Mouse (Mus musculus) forebrain, embryonic 16.5 days (tissue): Measurements from ENCODE around the gene Aup1. TPM values are rescaled to one million over a fixed set of nuclear protein-coding genes. Genes with fewer than 3 reads are reported as not detected.

Experiments
- ATAC-seq: fragments of 200-750 bp; cut with Nextera tagmentation; 2 replicates; pipeline ENCODE4 v1.8.0; 2017; ENCODE audit warnings: mild to moderate bottlenecking, moderate library complexity
- H3K27ac ChIP-seq: fragments of 300-500 bp; sonication (generic); 2 replicates; pipeline ENCODE4 v1.5.1; 2014; ENCODE audit warnings: low read length, control low read depth
- H3K27me3 ChIP-seq: fragments of 300-500 bp; sonication (generic); replicated peaks from 2 replicates; pipeline ENCODE4 v1.6.1; 2014; ENCODE audit warnings: low read length; ENCODE audit not compliant: control insufficient read depth, insufficient read depth
- H3K36me3 ChIP-seq: fragments of 300-500 bp; sonication (generic); 2 replicates; pipeline ENCODE4 v1.6.1; 2014; ENCODE audit not compliant: control insufficient read depth, insufficient read depth
- H3K4me1 ChIP-seq: fragments of 300-500 bp; sonication (generic); replicated peaks from 2 replicates; pipeline ENCODE4 v1.6.1; 2014; ENCODE audit warnings: low read length; ENCODE audit not compliant: control insufficient read depth, insufficient read depth
- H3K4me2 ChIP-seq: fragments of 300-500 bp; sonication (generic); 2 replicates; pipeline ENCODE4 v1.6.1; 2014; ENCODE audit warnings: mild to moderate bottlenecking, low read length, control low read depth
- H3K4me3 ChIP-seq: fragments of 300-500 bp; sonication (generic); replicated peaks from 2 replicates; pipeline ENCODE4 v1.5.1; 2014; ENCODE audit warnings: mild to moderate bottlenecking, low read length, control low read depth
- H3K9ac ChIP-seq: fragments of 300-500 bp; sonication (generic); replicated peaks from 2 replicates; pipeline ENCODE4 v1.6.1; 2014; ENCODE audit warnings: low read depth, low read length, control low read depth
- H3K9me3 ChIP-seq: fragments of 300-500 bp; sonication (generic); 2 replicates; pipeline ENCODE4 v1.6.1; 2016; ENCODE audit warnings: low read length; ENCODE audit not compliant: control insufficient read depth
- WGBS: fragments of 180-500 bp; shearing (Covaris S2); extraction: QIAGEN DNeasy Blood & Tissue Kit; methylation state at CpG from one replicate; pipeline ENCODE4 v1.1.7; 2014; 5-methylcytosine and 5-hydroxymethylcytosine counted together
- polyA plus RNA-seq: library from polyadenylated mRNA; unstranded; fragments of >200 nt; fragmentation: Nextera tagmentation; extraction: Ambion mirVana; gene quantifications from 2 replicates; pipeline ENCODE4 v1.2.1, GENCODE M21; 2015

Aup1 gene
- polyA plus RNA-seq, 1 experiment from 2014 or later = 186 TPM

DNA sequence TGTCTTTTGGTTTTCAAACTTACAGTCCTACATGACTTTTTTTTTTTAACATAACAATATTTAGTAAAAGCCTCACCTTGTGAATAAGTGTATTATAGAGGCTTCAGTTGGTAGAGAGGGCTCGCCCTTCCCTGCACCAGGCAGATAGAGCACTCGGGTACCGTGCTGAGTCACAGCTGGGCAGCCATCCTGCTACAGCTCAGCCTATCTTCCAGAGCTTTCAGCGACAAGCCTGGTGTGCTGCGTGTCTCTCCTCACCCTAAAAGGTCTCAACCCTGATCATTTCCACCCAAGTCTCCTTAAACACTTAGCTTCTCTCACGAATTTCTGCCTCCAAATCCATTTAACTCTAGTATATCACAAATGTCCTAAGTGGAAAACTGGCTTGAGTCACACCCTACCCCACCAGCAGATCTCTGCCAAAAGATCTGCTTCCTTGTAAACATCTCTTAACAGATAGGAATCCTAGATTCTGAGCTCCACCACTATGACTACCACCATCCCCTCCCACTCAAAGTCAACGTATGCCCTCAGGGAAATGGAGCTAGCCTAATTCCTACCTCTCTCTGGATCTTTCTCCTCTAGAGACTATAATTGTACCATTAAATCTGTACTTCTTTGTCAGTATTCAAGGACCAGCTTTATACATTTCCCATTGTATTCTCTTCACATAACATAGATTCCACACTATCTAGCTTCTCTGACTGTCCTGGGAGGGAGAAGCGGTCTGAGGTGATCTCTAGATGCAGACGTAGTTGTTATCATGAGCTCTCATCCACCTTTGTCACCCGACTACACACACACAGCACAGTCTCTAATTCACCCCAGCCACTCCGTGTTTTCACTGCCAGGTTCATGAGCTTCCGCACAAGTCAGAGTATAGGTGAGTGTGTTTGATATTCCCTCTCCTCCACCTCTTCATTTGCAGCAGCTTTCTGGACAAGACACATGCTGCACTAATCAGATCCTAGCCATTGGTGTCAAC, 39.5 kb upstream of the Aup1 start:
- Histone ChIP-seq H3K27me3 (no peaks in the 10 kb centered on the region), H3K4me3 (no peak overlapping the region), H3K27ac (no peak overlapping the region), H3K4me2 (no peak overlapping the region), H3K9ac (no peak overlapping the region), H3K36me3 (no peaks in the 10 kb centered on the region), H3K4me1 (no peaks in the 10 kb centered on the region), H3K9me3 (no peaks in the 10 kb centered on the region)
- no peak for ATAC-seq
- WGBS = 75% methylated on average over 12 of the region's 12 CpGs

DNA sequence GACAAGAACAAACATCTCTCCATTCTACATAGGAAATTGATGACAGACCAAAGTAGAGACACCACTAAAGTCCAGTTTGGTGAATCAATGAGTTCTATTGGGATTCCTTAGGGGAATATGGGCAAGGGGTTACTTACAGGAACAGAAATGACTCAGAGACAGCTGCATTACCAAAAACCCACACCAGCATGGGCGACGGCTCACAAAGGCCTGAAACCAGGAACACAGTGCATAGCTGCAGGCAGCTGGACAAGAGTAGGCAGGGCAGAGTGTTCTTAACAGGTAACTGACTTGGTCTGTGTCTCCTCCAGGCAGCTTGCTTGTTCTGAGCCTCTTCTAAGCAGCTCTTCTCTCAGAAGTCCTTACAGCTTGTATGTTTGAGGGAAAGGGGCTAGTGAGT, 38.6 kb upstream of the Aup1 start:
- ATAC-seq = no peak
- H3K4me2 ChIP-seq = no peak overlapping the region
- H3K9ac ChIP-seq = no peak overlapping the region
- 90% methylated on average over 2 of the region's 2 CpGs for WGBS
- H3K4me3 ChIP-seq = no peak overlapping the region
- H3K4me1 ChIP-seq = no peaks in the 10 kb centered on the region
- H3K36me3 ChIP-seq = no peaks in the 10 kb centered on the region
- H3K27me3 ChIP-seq = no peaks in the 10 kb centered on the region
- no peaks in the 10 kb centered on the region for H3K9me3 ChIP-seq
- H3K27ac ChIP-seq = no peak overlapping the region

DNA sequence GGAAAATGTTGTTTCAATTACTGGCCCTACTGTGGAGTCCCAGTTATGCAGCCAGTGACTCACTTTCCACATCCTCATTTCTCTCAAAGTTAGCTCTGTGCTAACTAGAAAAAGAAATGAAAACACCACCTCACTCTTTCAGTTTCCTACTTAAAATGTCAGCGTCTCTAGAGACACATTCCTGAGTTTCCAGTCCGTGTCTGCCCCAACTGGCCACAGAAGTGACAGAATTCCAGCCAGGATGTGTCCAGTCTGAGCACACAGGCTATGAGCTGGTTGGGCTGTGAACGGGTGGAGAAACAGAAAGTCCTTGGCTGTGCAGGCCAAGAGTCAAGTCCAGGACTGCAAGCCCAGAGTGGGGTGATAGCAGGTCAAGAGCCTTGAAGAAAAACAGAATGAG, 37.1 kb upstream of the Aup1 start:
- Histone ChIP-seq H3K9me3 (no peaks in the 10 kb centered on the region), H3K4me3 (no peak overlapping the region), H3K4me2 (no peak overlapping the region), H3K27me3 (no peaks in the 10 kb centered on the region), H3K9ac (no peak overlapping the region), H3K4me1 (no peaks in the 10 kb centered on the region), H3K36me3 (no peaks in the 10 kb centered on the region), H3K27ac (no peak overlapping the region)
- ATAC-seq = no peak
- WGBS = 79% methylated on average over 3 of the region's 3 CpGs

DNA sequence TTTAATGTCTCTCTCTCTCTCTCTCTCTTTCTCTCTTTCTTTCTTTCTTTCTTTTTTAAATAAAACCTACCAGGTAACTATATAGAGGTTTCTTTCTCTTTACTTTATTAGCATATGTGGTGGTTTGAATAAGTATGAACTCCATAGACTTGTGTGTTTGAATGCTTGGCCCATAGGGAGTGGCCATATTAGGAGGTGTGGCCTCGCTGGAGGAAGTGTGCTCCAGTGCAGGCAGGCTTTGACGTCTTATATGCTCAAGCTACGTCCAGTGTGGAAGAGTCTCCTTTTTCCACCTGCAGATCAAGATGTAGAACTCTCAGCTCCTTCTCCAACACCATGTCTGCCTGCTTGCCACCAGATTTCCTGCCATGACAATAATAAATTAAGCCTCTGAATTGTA, 35.3 kb upstream of the Aup1 start:
- no peaks in the 10 kb centered on the region for H3K4me1 ChIP-seq
- no peaks in the 10 kb centered on the region for H3K36me3 ChIP-seq
- H3K9ac ChIP-seq = no peak overlapping the region
- H3K4me2 ChIP-seq = no peak overlapping the region
- no peak overlapping the region for H3K27ac ChIP-seq
- ATAC-seq = no peak
- 62% methylated on average over 3 of the region's 3 CpGs for WGBS
- H3K27me3 ChIP-seq = no peaks in the 10 kb centered on the region
- no peak overlapping the region for H3K4me3 ChIP-seq
- no peaks in the 10 kb centered on the region for H3K9me3 ChIP-seq

DNA sequence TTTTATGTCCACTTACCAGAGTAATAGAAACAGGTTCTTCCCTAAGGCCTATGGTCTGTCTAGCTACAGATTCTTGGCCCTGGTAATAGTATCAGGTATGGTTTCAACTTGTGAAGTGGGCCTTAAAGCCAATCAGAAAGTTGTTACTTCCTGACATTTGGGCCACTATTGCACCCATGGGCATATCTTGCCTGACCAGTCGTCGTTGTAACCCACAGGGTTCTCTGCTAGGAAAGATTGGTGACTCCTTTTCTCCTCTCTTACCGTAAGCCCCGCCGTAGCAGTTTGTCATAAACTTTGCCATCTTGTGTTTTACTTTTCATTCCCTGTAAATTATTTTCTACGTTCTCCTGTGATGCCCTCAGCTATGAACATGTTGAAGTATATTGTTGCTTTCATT, 34.2 kb upstream of the Aup1 start:
- ATAC-seq = no peak
- H3K27me3 ChIP-seq = no peaks in the 10 kb centered on the region
- H3K4me2 ChIP-seq = no peak overlapping the region
- no peaks in the 10 kb centered on the region for H3K36me3 ChIP-seq
- no peak overlapping the region for H3K4me3 ChIP-seq
- 92% methylated on average over 6 of the region's 6 CpGs for WGBS
- no peaks in the 10 kb centered on the region for H3K9me3 ChIP-seq
- no peak overlapping the region for H3K27ac ChIP-seq
- no peaks in the 10 kb centered on the region for H3K4me1 ChIP-seq
- no peak overlapping the region for H3K9ac ChIP-seq

DNA sequence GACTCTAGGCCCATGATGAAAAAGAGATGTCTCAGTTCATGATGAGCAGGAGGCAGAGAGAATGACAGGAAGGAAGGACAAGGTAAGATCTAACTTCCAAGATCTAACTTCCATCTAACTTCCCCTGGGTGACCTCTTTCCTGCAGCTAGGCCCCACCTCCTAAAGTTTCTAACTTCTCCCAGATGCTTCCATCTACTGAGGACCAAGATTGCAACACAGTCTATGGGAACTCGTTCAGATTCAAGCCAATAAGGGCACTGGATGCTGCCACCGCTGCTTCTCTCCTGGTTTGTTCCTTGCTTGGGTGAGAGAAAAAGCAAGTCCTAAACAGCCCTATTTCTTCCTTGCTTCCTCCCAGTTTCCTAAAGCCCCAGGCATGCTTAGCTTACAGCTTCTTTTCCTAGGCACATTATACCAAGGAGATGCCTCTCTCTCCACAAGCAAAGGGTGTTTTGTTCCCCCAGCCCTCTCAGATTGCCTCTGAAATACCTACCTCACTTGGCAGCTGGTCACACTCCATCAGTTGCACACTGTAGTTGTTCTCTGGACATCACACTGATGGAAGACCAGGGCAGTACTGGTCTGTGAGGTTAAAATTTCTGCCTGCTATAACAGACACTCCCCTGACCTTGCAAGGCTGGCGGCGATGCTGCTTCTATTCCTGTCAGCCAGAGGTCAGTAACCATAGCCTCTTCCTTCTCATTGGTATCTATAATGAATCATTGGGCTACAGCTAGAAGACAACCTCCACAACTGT, 33.3 kb upstream of the Aup1 start:
- WGBS = 81% methylated on average over 4 of the region's 4 CpGs
- Histone ChIP-seq H3K36me3 (no peaks in the 10 kb centered on the region), H3K9ac (no peak overlapping the region), H3K27ac (no peak overlapping the region), H3K27me3 (no peaks in the 10 kb centered on the region), H3K9me3 (no peaks in the 10 kb centered on the region), H3K4me2 (no peak overlapping the region), H3K4me3 (no peak overlapping the region), H3K4me1 (no peaks in the 10 kb centered on the region)
- ATAC-seq = no peak

DNA sequence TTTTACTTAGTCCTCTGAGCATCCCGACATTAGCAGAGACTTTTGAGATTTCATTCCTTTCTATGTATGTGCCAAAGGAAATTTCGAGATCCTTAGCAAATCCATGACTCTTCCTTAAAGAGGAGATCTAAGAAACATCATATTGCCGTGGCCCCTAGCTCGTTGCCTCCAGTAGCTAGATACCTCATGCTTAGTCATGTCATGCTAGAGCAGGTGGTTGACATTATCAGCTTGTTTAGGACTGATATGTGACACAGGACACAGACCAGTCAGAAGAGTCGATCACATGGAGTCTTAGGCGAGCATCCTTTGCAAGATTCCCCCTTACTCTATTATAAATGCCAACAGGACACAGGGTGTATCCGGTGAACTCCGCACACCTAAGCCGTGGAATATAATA, 31.3 kb upstream of the Aup1 start:
- Histone ChIP-seq H3K27ac (no peak overlapping the region), H3K4me2 (no peak overlapping the region), H3K4me1 (no peaks in the 10 kb centered on the region), H3K27me3 (no peaks in the 10 kb centered on the region), H3K9me3 (no peaks in the 10 kb centered on the region), H3K36me3 (no peaks in the 10 kb centered on the region), H3K4me3 (no peak overlapping the region), H3K9ac (no peak overlapping the region)
- no peak for ATAC-seq
- 87% methylated on average over 9 of the region's 9 CpGs for WGBS

DNA sequence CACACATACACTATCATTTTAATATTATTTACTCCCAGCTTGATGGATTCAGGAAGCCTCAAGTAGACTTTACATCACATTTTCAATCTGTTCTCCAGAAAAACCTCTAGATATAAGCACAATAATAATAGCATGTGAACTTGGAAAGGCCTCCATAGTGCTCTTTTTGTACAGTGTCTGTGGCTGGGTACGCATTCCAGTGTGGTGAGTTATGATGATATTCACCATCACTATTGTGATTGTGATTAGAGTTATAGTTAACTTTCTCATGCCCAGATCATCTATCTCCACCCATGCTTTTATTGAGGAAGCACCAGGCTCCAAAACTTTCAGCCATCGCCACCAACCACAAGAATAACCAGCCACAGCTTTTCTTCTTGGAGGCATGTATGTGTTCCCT, 30.5 kb upstream of the Aup1 start:
- no peak overlapping the region for H3K4me3 ChIP-seq
- H3K4me2 ChIP-seq = no peak overlapping the region
- H3K4me1 ChIP-seq = no peaks in the 10 kb centered on the region
- WGBS = 91% methylated on average over 2 of the region's 2 CpGs
- no peak for ATAC-seq
- H3K27me3 ChIP-seq = no peaks in the 10 kb centered on the region
- no peaks in the 10 kb centered on the region for H3K36me3 ChIP-seq
- H3K9me3 ChIP-seq = no peaks in the 10 kb centered on the region
- H3K9ac ChIP-seq = no peak overlapping the region
- no peak overlapping the region for H3K27ac ChIP-seq

DNA sequence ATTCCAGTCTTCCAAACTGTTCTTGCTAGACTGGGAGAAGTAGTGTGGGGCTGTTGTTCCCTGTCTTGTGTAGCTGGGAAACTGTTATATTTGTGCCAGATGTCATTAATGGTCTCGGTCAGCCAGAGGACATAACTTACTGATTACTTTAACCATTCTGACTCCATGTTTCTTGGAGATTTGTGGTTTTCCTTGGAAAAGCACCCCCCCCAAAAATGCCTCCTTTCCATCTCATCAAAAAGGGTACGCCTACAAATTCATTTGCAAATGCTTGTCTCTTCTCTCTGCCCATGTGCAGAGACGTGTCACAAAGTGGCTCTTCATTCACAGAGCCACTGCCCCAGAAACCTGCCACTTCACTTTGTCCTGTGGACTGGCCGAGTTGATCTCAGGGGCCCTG, 29.9 kb upstream of the Aup1 start:
- H3K4me2 ChIP-seq = no peak overlapping the region

More for the DNA sequence above, 29.9 kb upstream of the Aup1 start:
- Histone ChIP-seq H3K9ac (no peak overlapping the region), H3K4me1 (no peaks in the 10 kb centered on the region), H3K27me3 (no peaks in the 10 kb centered on the region), H3K27ac (no peak overlapping the region), H3K36me3 (no peaks in the 10 kb centered on the region), H3K4me3 (no peak overlapping the region), H3K9me3 (no peaks in the 10 kb centered on the region)
- 71% methylated on average over 4 of the region's 4 CpGs for WGBS
- no peak for ATAC-seq
